Mouse (Mus musculus): ENCODE results near the gene Vmn1r60.
"Not testable (repeated sequence)": the region's sequence is repeated elsewhere in the genome, so short reads cannot be mapped to it uniquely, and the experiment has no call there.

Gene Vmn1r60

GRCm38 (mm10) chr7:5547217-5547616, at the start of gene Vmn1r60:
Vmn1r60 (minus strand) TSS chr7:5547317.
- not testable (repeated sequence) for DNase-seq (ENCODE audit: low spot score in 2 of 2)

- not testable (repeated sequence) for DNase-seq (ENCODE audit: low spot score in 2 of 2)
These were observed 6.2 kb downstream of the Vmn1r60 start for GRCm38 (mm10) chr7:5540770-5541436.

- not testable (repeated sequence) for DNase-seq (ENCODE audit: low spot score in 2 of 2)
These were observed 53.3 kb downstream of the Vmn1r60 start, which contains the start of gene Vmn2r28 for GRCm38 (mm10) chr7:5493856-5494255. Vmn2r28 (minus strand) TSS chr7:5493956.
